Mouse (Mus musculus): ENCODE measurements around the gene Col23a1. TPM values are rescaled to one million over a fixed set of nuclear protein-coding genes. Genes with fewer than 3 reads are reported as not detected.

Gene Col23a1
- total and polyA plus RNA-seq, 2 experiments from 2014 or later: 3.2 to 12.6 TPM

DNA sequence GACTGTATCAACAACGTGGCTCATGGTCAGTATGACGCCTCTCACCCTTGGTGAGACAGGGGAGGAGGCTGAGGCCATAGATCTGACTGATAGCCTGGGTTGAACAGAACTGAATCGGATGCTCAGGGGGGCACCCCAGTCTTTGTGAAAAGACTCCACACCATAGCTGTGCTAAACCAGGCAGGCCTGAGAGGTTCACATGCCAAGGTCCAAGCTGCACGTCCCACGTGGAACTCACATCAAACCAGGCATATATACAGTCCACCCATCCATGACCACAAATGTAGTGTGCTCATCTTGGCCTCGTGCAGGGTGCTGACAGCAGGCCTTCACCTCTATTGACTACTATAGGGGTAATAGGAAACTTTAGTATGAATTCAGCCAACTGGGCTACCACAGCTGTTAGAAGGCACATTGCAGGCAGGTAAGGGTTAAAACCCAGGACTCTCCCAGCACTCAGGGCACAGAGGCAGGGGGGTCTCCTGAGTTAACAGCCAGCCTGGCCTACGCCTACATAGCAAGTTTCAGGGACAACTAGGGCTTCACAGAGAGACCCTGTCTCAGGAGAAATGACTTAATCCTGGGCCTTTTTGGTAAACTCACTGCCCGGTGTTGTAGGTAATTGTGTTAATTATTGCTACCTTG lies 296.0 kb downstream of the Col23a1 start:
- DNase-seq (no peak), ATAC-seq (no peak)
- Histone ChIP-seq H3K36me3 (ENCODE audit: insufficient read depth) (peaks cover 35% of the 10 kb centered on the region), H3K27ac (ENCODE audit: low read depth, low read length) (no peak overlapping the region), H3K4me1 (ENCODE audit: insufficient read depth) (peaks cover 16% of the 10 kb centered on the region), H3K9me3 (ENCODE audit: low read length) (no peaks in the 10 kb centered on the region), H3K4me2 (ENCODE audit: low read depth) (peak overlapping the region; percentile 97), H3K27me3 (ENCODE audit: insufficient read depth, low read length) (no peaks in the 10 kb centered on the region), H3K9ac (peak overlapping the region; percentile 82; the same call in 1 of the 2 replicates), H3K4me3 (ENCODE audit: low read depth, low read length) (no peak overlapping the region)
- WGBS: 60% methylated on average over 8 of the region's 8 CpGs
- no peak for TF ChIP-seq CTCF (IDR thresholded peaks at IDR 0.05; ENCODE audit: low read depth)

DNA sequence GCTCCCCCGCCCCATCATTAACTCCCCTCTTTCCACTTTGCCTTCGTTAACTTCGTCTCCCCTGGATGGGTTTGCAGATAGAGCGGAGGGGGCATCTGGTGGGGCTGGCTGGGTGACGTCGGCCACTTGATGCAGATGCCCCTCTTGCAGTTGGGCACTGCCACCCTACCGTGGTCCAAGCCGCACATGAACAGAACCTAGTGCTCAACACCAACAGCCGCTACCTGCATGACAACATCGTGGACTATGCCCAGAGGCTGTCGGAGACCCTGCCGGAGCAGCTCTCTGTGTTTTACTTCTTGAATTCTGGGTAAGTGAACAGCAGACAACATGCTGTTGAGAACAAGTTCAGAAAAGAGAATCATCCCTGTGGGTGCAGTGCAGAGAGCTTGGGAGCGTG lies 296.7 kb downstream of the Col23a1 start:
- Histone ChIP-seq H3K9ac (no peak overlapping the region), H3K27ac (ENCODE audit: low read depth, low read length) (no peak overlapping the region), H3K9me3 (ENCODE audit: low read length) (no peaks in the 10 kb centered on the region), H3K36me3 (ENCODE audit: insufficient read depth) (peaks cover 41% of the 10 kb centered on the region), H3K4me1 (ENCODE audit: insufficient read depth) (peaks cover 16% of the 10 kb centered on the region), H3K27me3 (ENCODE audit: insufficient read depth, low read length) (no peaks in the 10 kb centered on the region), H3K4me2 (ENCODE audit: low read depth) (no peak overlapping the region), H3K4me3 (ENCODE audit: low read depth, low read length) (no peak overlapping the region)
- 84% methylated on average over 13 of the region's 13 CpGs for WGBS
- DNase-seq (no peak), ATAC-seq (no peak)
- no peak for TF ChIP-seq CTCF (IDR thresholded peaks at IDR 0.05; ENCODE audit: low read depth)

DNA sequence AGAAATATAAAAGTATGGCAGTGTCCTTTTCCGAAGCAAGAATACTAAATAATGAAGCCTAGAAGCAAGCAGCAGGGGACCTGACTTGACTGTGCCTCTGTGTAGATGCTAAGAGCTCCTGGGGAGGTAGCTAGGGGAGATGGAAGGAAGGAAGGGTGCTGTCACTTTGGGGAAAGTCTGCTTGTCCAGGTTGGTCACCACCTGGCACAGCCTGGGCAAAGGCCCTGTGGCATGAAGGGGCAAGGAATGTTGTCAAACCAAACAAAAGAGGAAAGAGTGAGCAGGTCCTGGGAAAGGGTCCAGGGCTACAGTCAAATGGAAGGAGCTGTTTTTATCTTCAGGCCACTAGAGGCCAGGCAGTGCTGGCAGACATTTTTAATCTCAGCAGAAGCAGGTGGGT lies 297.3 kb downstream of the Col23a1 start:
- Histone ChIP-seq H3K27ac (ENCODE audit: low read depth, low read length) (no peak overlapping the region), H3K36me3 (ENCODE audit: insufficient read depth) (peaks cover 47% of the 10 kb centered on the region), H3K4me3 (ENCODE audit: low read depth, low read length) (no peak overlapping the region), H3K9ac (no peak overlapping the region), H3K27me3 (ENCODE audit: insufficient read depth, low read length) (no peaks in the 10 kb centered on the region), H3K4me2 (ENCODE audit: low read depth) (no peak overlapping the region), H3K9me3 (ENCODE audit: low read length) (no peaks in the 10 kb centered on the region), H3K4me1 (ENCODE audit: insufficient read depth) (peaks cover 16% of the 10 kb centered on the region)
- no peak for DNase-seq
- no peak for TF ChIP-seq CTCF (IDR thresholded peaks at IDR 0.05; ENCODE audit: low read depth)
- WGBS: 92% methylated on average over 1 of the region's 1 CpGs
- ATAC-seq: no peak

DNA sequence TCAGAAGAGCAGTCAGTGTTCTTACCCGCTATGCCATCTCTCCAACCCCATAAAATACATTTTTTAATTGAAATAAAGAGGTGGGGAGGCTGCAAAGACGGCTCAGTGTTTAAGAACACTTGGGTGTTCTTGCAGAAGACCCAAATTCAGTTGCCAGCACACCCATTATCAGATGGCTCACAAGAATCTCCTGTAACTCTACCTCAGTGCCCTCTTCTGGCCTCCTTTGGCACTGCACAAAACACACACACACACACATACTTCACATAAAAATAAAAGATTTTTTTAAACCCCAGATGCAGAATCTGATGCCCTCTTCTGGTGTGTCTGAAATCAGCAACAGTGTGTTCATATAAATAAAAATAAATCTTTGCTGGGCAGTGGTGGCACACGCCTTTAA lies 299.1 kb downstream of the Col23a1 start:
- H3K27ac ChIP-seq (ENCODE audit: low read depth, low read length): no peak overlapping the region

DNA sequence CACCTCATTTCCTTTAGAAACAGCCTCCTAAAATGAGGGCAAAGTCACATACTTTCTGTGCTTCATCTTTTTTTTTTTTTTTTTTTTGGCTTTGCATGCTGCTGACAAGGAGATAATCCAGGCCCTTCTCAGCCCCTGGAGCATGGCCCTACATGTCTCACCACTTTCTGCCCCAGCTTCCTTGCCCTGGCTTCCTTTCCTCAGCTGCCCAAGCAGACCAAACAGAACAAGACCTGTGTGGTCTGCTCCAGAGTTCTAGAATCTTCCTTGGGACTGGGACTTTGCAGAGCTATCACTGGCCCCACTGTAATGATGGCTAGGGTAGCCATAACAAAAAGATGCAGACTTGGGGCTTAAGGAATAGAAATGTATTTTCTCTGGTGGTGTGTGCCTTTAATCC lies 300.3 kb downstream of the Col23a1 start:
- Histone ChIP-seq H3K4me3 (ENCODE audit: low read depth, low read length) (no peak overlapping the region), H3K4me2 (ENCODE audit: low read depth) (no peak overlapping the region), H3K9me3 (ENCODE audit: low read length) (no peaks in the 10 kb centered on the region), H3K9ac (no peak overlapping the region), H3K27me3 (ENCODE audit: insufficient read depth, low read length) (no peaks in the 10 kb centered on the region), H3K4me1 (ENCODE audit: insufficient read depth) (peaks cover 6% of the 10 kb centered on the region; the same call in 1 of the 2 replicates), H3K36me3 (ENCODE audit: insufficient read depth) (peaks cover 72% of the 10 kb centered on the region), H3K27ac (ENCODE audit: low read depth, low read length) (no peak overlapping the region)
- TF ChIP-seq CTCF (IDR thresholded peaks at IDR 0.05; ENCODE audit: low read depth): no peak
- no peak for DNase-seq
- no peak for ATAC-seq

More for the DNA sequence above, 299.1 kb downstream of the Col23a1 start:
- no peak for TF ChIP-seq CTCF (IDR thresholded peaks at IDR 0.05; ENCODE audit: low read depth)
- H3K9ac ChIP-seq: no peak overlapping the region
- H3K4me3 ChIP-seq (ENCODE audit: low read depth, low read length): no peak overlapping the region
- no peak for ATAC-seq
- no peaks in the 10 kb centered on the region for H3K27me3 ChIP-seq (ENCODE audit: insufficient read depth, low read length)
- no peak overlapping the region for H3K4me2 ChIP-seq (ENCODE audit: low read depth)
- WGBS: 94% methylated on average over 3 of the region's 3 CpGs
- no peak for DNase-seq
- H3K9me3 ChIP-seq (ENCODE audit: low read length): no peaks in the 10 kb centered on the region
- peaks cover 63% of the 10 kb centered on the region for H3K36me3 ChIP-seq (ENCODE audit: insufficient read depth)
- peaks cover 11% of the 10 kb centered on the region for H3K4me1 ChIP-seq (ENCODE audit: insufficient read depth)

DNA sequence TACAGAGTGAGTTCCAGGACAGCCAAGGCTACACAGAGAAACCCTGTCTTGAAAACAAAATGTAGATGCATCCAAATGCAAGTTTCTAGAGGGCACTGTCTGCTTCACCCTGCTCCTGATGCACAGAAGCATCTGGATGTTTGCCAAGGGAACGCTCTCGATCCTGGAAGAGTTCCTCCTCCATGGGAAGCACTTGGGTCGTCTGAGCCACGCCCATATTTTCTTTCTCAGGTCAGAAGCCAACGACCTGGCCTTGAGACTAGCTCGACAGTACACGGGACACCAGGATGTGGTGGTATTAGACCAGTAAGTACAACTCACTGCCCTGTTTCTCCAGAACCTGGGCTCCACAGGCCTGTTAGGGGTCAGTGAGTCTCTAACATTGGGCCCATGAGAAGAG lies 301.4 kb downstream of the Col23a1 start:
- 74% methylated on average over 7 of the region's 7 CpGs for WGBS
- H3K27me3 ChIP-seq (ENCODE audit: insufficient read depth, low read length): no peaks in the 10 kb centered on the region
- H3K4me1 ChIP-seq (ENCODE audit: insufficient read depth): no peaks in the 10 kb centered on the region
- H3K4me2 ChIP-seq (ENCODE audit: low read depth): no peak overlapping the region
- H3K27ac ChIP-seq (ENCODE audit: low read depth, low read length): no peak overlapping the region
- H3K9ac ChIP-seq: no peak overlapping the region
- no peak overlapping the region for H3K4me3 ChIP-seq (ENCODE audit: low read depth, low read length)
- no peak for DNase-seq
- no peak for ATAC-seq
- no peaks in the 10 kb centered on the region for H3K9me3 ChIP-seq (ENCODE audit: low read length)
- no peak for TF ChIP-seq CTCF (IDR thresholded peaks at IDR 0.05; ENCODE audit: low read depth)
- H3K36me3 ChIP-seq (ENCODE audit: insufficient read depth): peaks cover 84% of the 10 kb centered on the region

DNA sequence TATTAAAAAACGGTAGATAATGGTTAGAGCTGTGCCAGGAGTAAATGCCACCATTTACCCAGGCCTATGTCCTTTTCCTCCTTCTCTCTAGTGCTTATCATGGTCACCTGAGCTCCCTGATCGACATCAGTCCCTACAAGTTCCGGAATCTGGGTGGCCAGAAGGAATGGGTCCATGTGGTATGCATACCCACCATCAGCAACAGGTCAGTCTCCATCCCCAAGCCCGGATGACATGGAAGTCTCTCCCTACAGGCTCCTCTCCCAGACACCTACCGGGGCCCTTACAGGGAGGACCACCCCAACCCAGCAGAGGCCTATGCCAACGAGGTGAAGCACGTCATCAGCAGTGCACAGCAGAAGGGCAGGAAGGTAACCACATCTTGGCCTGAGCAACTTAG lies 302.2 kb downstream of the Col23a1 start:
- H3K4me3 ChIP-seq (ENCODE audit: low read depth, low read length): no peak overlapping the region
- H3K36me3 ChIP-seq (ENCODE audit: insufficient read depth): peaks cover 84% of the 10 kb centered on the region
- 91% methylated on average over 7 of the region's 7 CpGs for WGBS
- no peak overlapping the region for H3K9ac ChIP-seq
- H3K4me1 ChIP-seq (ENCODE audit: insufficient read depth): no peaks in the 10 kb centered on the region
- no peaks in the 10 kb centered on the region for H3K27me3 ChIP-seq (ENCODE audit: insufficient read depth, low read length)
- TF ChIP-seq CTCF (IDR thresholded peaks at IDR 0.05; ENCODE audit: low read depth): no peak
- H3K27ac ChIP-seq (ENCODE audit: low read depth, low read length): no peak overlapping the region
- DNase-seq: no peak
- no peak overlapping the region for H3K4me2 ChIP-seq (ENCODE audit: low read depth)
- ATAC-seq: no peak
- no peaks in the 10 kb centered on the region for H3K9me3 ChIP-seq (ENCODE audit: low read length)

Data from forebrain, postnatal 0 days (tissue).